Mouse (Mus musculus): ENCODE measurements at regions not wholly inside any gene's neighbourhood (a gene's known extent, or its start where the extent isn't known, plus 50 kb on each side); places are given as distances from the start of the nearest gene placed in this dataset.

GRCm38 (mm10) chr3:101667767-101668387 is 63.4 kb upstream of the Atp1a1 start:
- TF ChIP-seq CHD2 (IDR thresholded peaks at IDR 0.05; ENCODE audit: low read depth, low read length): no peak
- no peak for TF ChIP-seq ZNF384 (IDR thresholded peaks at IDR 0.05; ENCODE audit: low read depth, low read length)
- TF ChIP-seq HCFC1 (IDR thresholded peaks at IDR 0.05; ENCODE audit: borderline replicate concordance, insufficient read depth, low read length): no peak
- TF ChIP-seq MAFK (IDR thresholded peaks at IDR 0.05; ENCODE audit: insufficient read depth, low read depth, low read length): no peak
- TF ChIP-seq ZC3H11A (IDR thresholded peaks at IDR 0.05; ENCODE audit: borderline replicate concordance, low read depth, low read length): no peak
- DNase-seq (ENCODE audit: low read depth, low spot score): no peak
- no peaks in the 10 kb centered on the region for H3K36me3 ChIP-seq (ENCODE audit: control insufficient read depth, insufficient read depth, low read length, poor library complexity, severe bottlenecking)
- in situ Hi-C loops (cut with MboI; ENCODE audit: low sequenced_read_pairs in 2 of 2, unreplicated experiment in 2 of 2): no loop called here
- no peak overlapping the region for H3K9ac ChIP-seq (ENCODE audit: insufficient read depth, low read depth, low read length, poor library complexity, severe bottlenecking)
- H3K9me3 ChIP-seq (ENCODE audit: control insufficient read depth, insufficient read depth, low read depth, low read length): no peaks in the 10 kb centered on the region
- no peak overlapping the region for H3K27ac ChIP-seq (ENCODE audit: insufficient read depth, low read depth, low read length, poor library complexity, severe bottlenecking)
- H3K4me3 ChIP-seq (ENCODE audit: insufficient read depth in 1 of 2, low read depth in 1 of 2, low read length in 2 of 2, poor library complexity in 1 of 2, severe bottlenecking in 1 of 2): no peak overlapping the region
- H3K4me1 ChIP-seq (ENCODE audit: control insufficient read depth in 2 of 2, insufficient read depth in 2 of 2, low read length in 2 of 2, poor library complexity in 1 of 2): peaks cover 1 to 5% of the 10 kb centered on the region in 2 experiments; a peak in 1 of 4 replicates

- H3K4me1 ChIP-seq (ENCODE audit: control insufficient read depth in 2 of 2, insufficient read depth in 2 of 2, low read length in 2 of 2, poor library complexity in 1 of 2): peaks cover 1 to 5% of the 10 kb centered on the region in 2 experiments; a peak in 1 of 4 replicates
- no peak overlapping the region for H3K9ac ChIP-seq (ENCODE audit: insufficient read depth, low read depth, low read length, poor library complexity, severe bottlenecking)
- TF ChIP-seq MAFK (IDR thresholded peaks at IDR 0.05; ENCODE audit: insufficient read depth, low read depth, low read length) (no peak), ZNF384 (IDR thresholded peaks at IDR 0.05; ENCODE audit: low read depth, low read length) (no peak), CHD2 (IDR thresholded peaks at IDR 0.05; ENCODE audit: low read depth, low read length) (no peak), HCFC1 (IDR thresholded peaks at IDR 0.05; ENCODE audit: borderline replicate concordance, insufficient read depth, low read length) (no peak), ZC3H11A (IDR thresholded peaks at IDR 0.05; ENCODE audit: borderline replicate concordance, low read depth, low read length) (no peak)
- no peak overlapping the region for H3K27ac ChIP-seq (ENCODE audit: insufficient read depth, low read depth, low read length, poor library complexity, severe bottlenecking)
- H3K36me3 ChIP-seq (ENCODE audit: control insufficient read depth, insufficient read depth, low read length, poor library complexity, severe bottlenecking): no peaks in the 10 kb centered on the region
- in situ Hi-C loops (cut with MboI; ENCODE audit: low sequenced_read_pairs in 2 of 2, unreplicated experiment in 2 of 2): no loop called here
- no peak for DNase-seq (ENCODE audit: low read depth, low spot score)
- H3K9me3 ChIP-seq (ENCODE audit: control insufficient read depth, insufficient read depth, low read depth, low read length): no peaks in the 10 kb centered on the region
- no peak overlapping the region for H3K4me3 ChIP-seq (ENCODE audit: insufficient read depth in 1 of 2, low read depth in 1 of 2, low read length in 2 of 2, poor library complexity in 1 of 2, severe bottlenecking in 1 of 2)
Observed at GRCm38 (mm10) chr3:101667186-101667585, 62.7 kb upstream of the Atp1a1 start.

DNA sequence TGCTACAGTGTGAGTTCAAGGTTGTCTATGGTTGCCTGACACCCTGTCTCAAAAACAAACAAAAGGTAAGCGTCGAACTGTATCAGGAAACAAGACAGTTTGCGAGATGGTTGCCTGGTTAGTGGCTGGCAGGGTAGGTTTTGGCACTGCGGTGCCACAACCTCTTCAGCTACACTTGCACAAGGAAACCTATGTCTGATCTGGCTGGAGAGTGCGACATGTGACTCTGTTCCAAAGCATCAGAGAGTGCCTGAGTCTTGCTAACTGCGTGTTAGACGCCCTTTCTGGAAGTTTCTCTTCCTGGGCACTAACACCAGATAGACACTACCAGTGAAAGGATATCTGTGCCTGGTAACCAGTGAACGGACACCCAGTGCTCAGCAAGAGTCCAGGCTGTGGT is 62.1 kb upstream of the Atp1a1 start:
- no peak for DNase-seq (ENCODE audit: low read depth, low spot score)
- Histone ChIP-seq H3K27ac (ENCODE audit: insufficient read depth, low read depth, low read length, poor library complexity, severe bottlenecking) (no peak overlapping the region), H3K4me3 (ENCODE audit: insufficient read depth in 1 of 2, low read depth in 1 of 2, low read length in 2 of 2, poor library complexity in 1 of 2, severe bottlenecking in 1 of 2) (no peak overlapping the region), H3K9me3 (ENCODE audit: control insufficient read depth, insufficient read depth, low read depth, low read length) (no peaks in the 10 kb centered on the region), H3K4me1 (ENCODE audit: control insufficient read depth in 2 of 2, insufficient read depth in 2 of 2, low read length in 2 of 2, poor library complexity in 1 of 2) (peaks cover 1 to 5% of the 10 kb centered on the region in 2 experiments; a peak in 1 of 4 replicates), H3K36me3 (ENCODE audit: control insufficient read depth, insufficient read depth, low read length, poor library complexity, severe bottlenecking) (no peaks in the 10 kb centered on the region), H3K9ac (ENCODE audit: insufficient read depth, low read depth, low read length, poor library complexity, severe bottlenecking) (no peak overlapping the region)
- in situ Hi-C loops (cut with MboI; ENCODE audit: low sequenced_read_pairs in 2 of 2, unreplicated experiment in 2 of 2): no loop called here
- TF ChIP-seq ZC3H11A (IDR thresholded peaks at IDR 0.05; ENCODE audit: borderline replicate concordance, low read depth, low read length) (no peak), ZNF384 (IDR thresholded peaks at IDR 0.05; ENCODE audit: low read depth, low read length) (no peak), MAFK (IDR thresholded peaks at IDR 0.05; ENCODE audit: insufficient read depth, low read depth, low read length) (no peak), HCFC1 (IDR thresholded peaks at IDR 0.05; ENCODE audit: borderline replicate concordance, insufficient read depth, low read length) (no peak), CHD2 (IDR thresholded peaks at IDR 0.05; ENCODE audit: low read depth, low read length) (no peak)

DNA sequence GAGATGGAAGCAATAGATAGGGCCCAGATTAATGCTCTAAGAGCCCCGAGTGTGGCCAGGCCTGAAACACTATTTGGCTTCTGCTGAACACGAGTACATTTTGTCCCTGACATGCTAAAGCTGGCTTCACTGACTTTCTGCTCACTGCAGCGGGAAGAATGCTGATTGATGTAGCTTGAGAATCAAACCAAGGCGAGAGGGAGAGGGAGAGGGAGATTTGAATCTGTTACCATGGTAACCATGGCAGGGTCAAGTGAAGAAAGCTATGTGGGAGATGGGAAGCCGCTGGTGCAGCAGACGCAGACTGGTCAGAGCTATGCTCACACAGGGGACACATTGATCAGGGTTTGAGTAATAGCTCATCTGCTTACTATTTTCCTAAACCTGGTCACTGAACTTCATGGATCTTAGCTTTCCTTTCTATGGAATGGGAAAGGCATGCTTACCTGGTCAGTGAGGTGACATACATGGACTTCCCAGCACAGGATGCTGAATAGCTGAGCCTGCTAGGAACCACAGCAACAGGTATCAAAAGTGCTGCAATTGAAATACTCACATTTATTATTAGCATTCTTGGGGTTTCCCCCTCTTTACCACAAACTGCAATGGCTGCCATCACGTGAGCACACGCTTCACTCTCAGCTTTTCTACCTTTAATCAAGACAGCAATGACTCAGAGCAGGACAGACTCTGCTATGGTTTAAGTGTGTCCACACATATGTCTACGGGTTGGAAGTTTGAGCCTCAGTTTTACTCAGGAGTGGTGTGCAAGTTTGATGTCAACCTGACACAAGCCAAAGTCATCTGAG is 56.9 kb upstream of the Atp1a1 start:
- in situ Hi-C loops (cut with MboI; ENCODE audit: low sequenced_read_pairs in 2 of 2, unreplicated experiment in 2 of 2): no loop called here
- no peak for DNase-seq (ENCODE audit: low read depth, low spot score)
- Histone ChIP-seq H3K4me3 (ENCODE audit: insufficient read depth in 1 of 2, low read depth in 1 of 2, low read length in 2 of 2, poor library complexity in 1 of 2, severe bottlenecking in 1 of 2) (no peak overlapping the region), H3K4me1 (ENCODE audit: control insufficient read depth in 2 of 2, insufficient read depth in 2 of 2, low read length in 2 of 2, poor library complexity in 1 of 2) (no peaks in the 10 kb centered on the region), H3K9ac (ENCODE audit: insufficient read depth, low read depth, low read length, poor library complexity, severe bottlenecking) (no peak overlapping the region), H3K27ac (ENCODE audit: insufficient read depth, low read depth, low read length, poor library complexity, severe bottlenecking) (no peak overlapping the region), H3K9me3 (ENCODE audit: control insufficient read depth, insufficient read depth, low read depth, low read length) (no peaks in the 10 kb centered on the region), H3K36me3 (ENCODE audit: control insufficient read depth, insufficient read depth, low read length, poor library complexity, severe bottlenecking) (no peaks in the 10 kb centered on the region)
- TF ChIP-seq HCFC1 (IDR thresholded peaks at IDR 0.05; ENCODE audit: borderline replicate concordance, insufficient read depth, low read length) (no peak), ZNF384 (IDR thresholded peaks at IDR 0.05; ENCODE audit: low read depth, low read length) (no peak), CHD2 (IDR thresholded peaks at IDR 0.05; ENCODE audit: low read depth, low read length) (no peak), ZC3H11A (IDR thresholded peaks at IDR 0.05; ENCODE audit: borderline replicate concordance, low read depth, low read length) (no peak), MAFK (IDR thresholded peaks at IDR 0.05; ENCODE audit: insufficient read depth, low read depth, low read length) (no peak)

Measured in ES-E14 (cell line).